Mouse (Mus musculus) spleen, postnatal 14 days (tissue): ENCODE data around the gene Carf.
"Not testable (repeated sequence)": the region's sequence is repeated elsewhere in the genome, so short reads cannot be mapped to it uniquely, and the experiment has no call there.

ENCODE experiments used
- DNase-seq, 2 experiments: peaks; one replicate each; pipeline ENCODE4 v3.0.0; 2021 to 2022; ENCODE audit warnings: low spot score in 2 of 2

Carf gene

GRCm38 (mm10) chr1:60098024-60098781, at the start of gene Carf, which contains the start of gene Wdr12:
Carf (plus strand) TSS chr1:60098247.
Wdr12 (minus strand) TSS chr1:60098645.
- peak; percentile 91 to 95 for DNase-seq

- no peak for DNase-seq
These were observed 43.4 kb upstream of the Carf start for GRCm38 (mm10) chr1:60054659-60055058.

- DNase-seq, result no peak
These were observed 41.7 kb upstream of the Carf start for GRCm38 (mm10) chr1:60056310-60056709.

GRCm38 (mm10) chr1:60070725-60071124, 27.3 kb upstream of the Carf start:
- not testable (repeated sequence) for DNase-seq

GRCm38 (mm10) chr1:60074935-60075334, 23.1 kb upstream of the Carf start:
- no peak for DNase-seq

GRCm38 (mm10) chr1:60075590-60075989, 22.5 kb upstream of the Carf start:
- no peak for DNase-seq

GRCm38 (mm10) chr1:60076411-60076810, 21.6 kb upstream of the Carf start:
- DNase-seq, result no peak

GRCm38 (mm10) chr1:60096572-60097276, 1.3 kb upstream of the Carf start:
- peak in 1 of 2 experiments; percentile 2 for DNase-seq

- DNase-seq, result peak; percentile 12 to 47
These were observed 597 bp upstream of the Carf start for GRCm38 (mm10) chr1:60097277-60098023.

GRCm38 (mm10) chr1:60098839-60099238, 792 bp downstream of the Carf start:
- no peak for DNase-seq

GRCm38 (mm10) chr1:60104582-60104981, 6.5 kb downstream of the Carf start:
- no peak for DNase-seq

- DNase-seq, result no peak
These were observed 19.8 kb downstream of the Carf start for GRCm38 (mm10) chr1:60117721-60118455.

GRCm38 (mm10) chr1:60137346-60137745, 39.3 kb downstream of the Carf start:
- no peak for DNase-seq

GRCm38 (mm10) chr1:60152700-60153099, 54.7 kb downstream of the Carf start:
- DNase-seq, result no peak

- no peak for DNase-seq
These were observed 58.6 kb downstream of the Carf start for GRCm38 (mm10) chr1:60156651-60157050.

- peak in 1 of 2 experiments; percentile 28 for DNase-seq
These were observed 60.4 kb downstream of the Carf start for GRCm38 (mm10) chr1:60158411-60158810.

GRCm38 (mm10) chr1:60163676-60164075, 65.6 kb downstream of the Carf start:
- DNase-seq, result no peak

GRCm38 (mm10) chr1:60169626-60170025, 71.6 kb downstream of the Carf start:
- no peak for DNase-seq

- DNase-seq, result no peak
These were observed 72.2 kb downstream of the Carf start for GRCm38 (mm10) chr1:60170251-60170650.

GRCm38 (mm10) chr1:60173119-60173518, 75.1 kb downstream of the Carf start:
- DNase-seq, result no peak

GRCm38 (mm10) chr1:60177814-60178213, 79.8 kb downstream of the Carf start:
- not testable (repeated sequence) for DNase-seq

GRCm38 (mm10) chr1:60179376-60179775, 81.3 kb downstream of the Carf start:
- no peak for DNase-seq
